Mouse (Mus musculus): ENCODE measurements around the gene Dleu7. TPM values are rescaled to one million over a fixed set of nuclear protein-coding genes. Genes with fewer than 3 reads are reported as not detected.

Gene Dleu7
- polyA plus RNA-seq, 1 experiment from 2014 or later, result 0.81 TPM

- Histone ChIP-seq H3K9ac (ENCODE audit: low read length) (no peak overlapping the region), H3K4me1 (ENCODE audit: control insufficient read depth, insufficient read depth, low read length) (peaks cover 15% of the 10 kb centered on the region), H3K27me3 (ENCODE audit: control insufficient read depth, insufficient read depth, low read length) (no peaks in the 10 kb centered on the region), H3K4me2 (ENCODE audit: low read depth, low read length) (no peak overlapping the region), H3K36me3 (ENCODE audit: control insufficient read depth, insufficient read depth) (no peaks in the 10 kb centered on the region), H3K27ac (ENCODE audit: low read length) (no peak overlapping the region), H3K9me3 (replicated peaks; ENCODE audit: control insufficient read depth, low read length) (no peaks in the 10 kb centered on the region), H3K4me3 (ENCODE audit: low read length) (no peak overlapping the region)
- ATAC-seq (replicated peaks; ENCODE audit: extremely low read depth, insufficient read depth, low FRiP score), result no peak
- WGBS, result 63% methylated on average over 5 of the region's 5 CpGs
Measured at GRCm38 (mm10) chr14:62256066-62256465, 36.8 kb downstream of the Dleu7 start.

- WGBS, result 69% methylated on average over 8 of the region's 8 CpGs
- Histone ChIP-seq H3K27me3 (ENCODE audit: control insufficient read depth, insufficient read depth, low read length) (no peaks in the 10 kb centered on the region), H3K9ac (ENCODE audit: low read length) (no peak overlapping the region), H3K4me1 (ENCODE audit: control insufficient read depth, insufficient read depth, low read length) (peaks cover 10% of the 10 kb centered on the region), H3K9me3 (replicated peaks; ENCODE audit: control insufficient read depth, low read length) (no peaks in the 10 kb centered on the region), H3K4me2 (ENCODE audit: low read depth, low read length) (no peak overlapping the region), H3K4me3 (ENCODE audit: low read length) (no peak overlapping the region), H3K36me3 (ENCODE audit: control insufficient read depth, insufficient read depth) (no peaks in the 10 kb centered on the region), H3K27ac (ENCODE audit: low read length) (no peak overlapping the region)
- no peak for ATAC-seq (replicated peaks; ENCODE audit: extremely low read depth, insufficient read depth, low FRiP score)
Measured at GRCm38 (mm10) chr14:62254371-62254770, 38.5 kb downstream of the Dleu7 start.

- Histone ChIP-seq H3K9ac (ENCODE audit: low read length) (no peak overlapping the region), H3K27me3 (ENCODE audit: control insufficient read depth, insufficient read depth, low read length) (no peaks in the 10 kb centered on the region), H3K4me1 (ENCODE audit: control insufficient read depth, insufficient read depth, low read length) (no peaks in the 10 kb centered on the region), H3K4me2 (ENCODE audit: low read depth, low read length) (no peak overlapping the region), H3K27ac (ENCODE audit: low read length) (no peak overlapping the region), H3K9me3 (replicated peaks; ENCODE audit: control insufficient read depth, low read length) (no peaks in the 10 kb centered on the region), H3K36me3 (ENCODE audit: control insufficient read depth, insufficient read depth) (no peaks in the 10 kb centered on the region), H3K4me3 (ENCODE audit: low read length) (no peak overlapping the region)
- 7% methylated on average over 4 of the region's 4 CpGs for WGBS
- no peak for ATAC-seq (replicated peaks; ENCODE audit: extremely low read depth, insufficient read depth, low FRiP score)
Measured at GRCm38 (mm10) chr14:62251999-62252398, 40.8 kb downstream of the Dleu7 start.

- no peak overlapping the region for H3K4me2 ChIP-seq (ENCODE audit: low read depth, low read length)
- H3K4me1 ChIP-seq (ENCODE audit: control insufficient read depth, insufficient read depth, low read length), result peaks cover 4% of the 10 kb centered on the region
- H3K4me3 ChIP-seq (ENCODE audit: low read length), result no peak overlapping the region
- no peaks in the 10 kb centered on the region for H3K36me3 ChIP-seq (ENCODE audit: control insufficient read depth, insufficient read depth)
- H3K9me3 ChIP-seq (replicated peaks; ENCODE audit: control insufficient read depth, low read length), result no peaks in the 10 kb centered on the region
- 77% methylated on average over 3 of the region's 3 CpGs for WGBS
- no peak for ATAC-seq (replicated peaks; ENCODE audit: extremely low read depth, insufficient read depth, low FRiP score)
- H3K27ac ChIP-seq (ENCODE audit: low read length), result no peak overlapping the region
- H3K9ac ChIP-seq (ENCODE audit: low read length), result no peak overlapping the region
- H3K27me3 ChIP-seq (ENCODE audit: control insufficient read depth, insufficient read depth, low read length), result no peaks in the 10 kb centered on the region
Measured at GRCm38 (mm10) chr14:62250046-62250445, 42.8 kb downstream of the Dleu7 start.

- no peak overlapping the region for H3K27ac ChIP-seq (ENCODE audit: low read length)
- no peak overlapping the region for H3K4me3 ChIP-seq (ENCODE audit: low read length)
- no peaks in the 10 kb centered on the region for H3K27me3 ChIP-seq (ENCODE audit: control insufficient read depth, insufficient read depth, low read length)
- H3K9ac ChIP-seq (ENCODE audit: low read length), result no peak overlapping the region
- no peak for ATAC-seq (replicated peaks; ENCODE audit: extremely low read depth, insufficient read depth, low FRiP score)
- H3K9me3 ChIP-seq (replicated peaks; ENCODE audit: control insufficient read depth, low read length), result no peaks in the 10 kb centered on the region
- no peaks in the 10 kb centered on the region for H3K36me3 ChIP-seq (ENCODE audit: control insufficient read depth, insufficient read depth)
- H3K4me2 ChIP-seq (ENCODE audit: low read depth, low read length), result no peak overlapping the region
- peaks cover 4% of the 10 kb centered on the region for H3K4me1 ChIP-seq (ENCODE audit: control insufficient read depth, insufficient read depth, low read length)
- WGBS, result 82% methylated on average over 2 of the region's 2 CpGs
Measured at GRCm38 (mm10) chr14:62249251-62249650, 43.6 kb downstream of the Dleu7 start.

GRCm38 (mm10) chr14:62248796-62249195 lies 44.1 kb downstream of the Dleu7 start:
- Histone ChIP-seq H3K27ac (ENCODE audit: low read length) (no peak overlapping the region), H3K36me3 (ENCODE audit: control insufficient read depth, insufficient read depth) (no peaks in the 10 kb centered on the region), H3K9me3 (replicated peaks; ENCODE audit: control insufficient read depth, low read length) (no peaks in the 10 kb centered on the region), H3K4me2 (ENCODE audit: low read depth, low read length) (no peak overlapping the region), H3K27me3 (ENCODE audit: control insufficient read depth, insufficient read depth, low read length) (no peaks in the 10 kb centered on the region), H3K4me1 (ENCODE audit: control insufficient read depth, insufficient read depth, low read length) (peaks cover 4% of the 10 kb centered on the region), H3K4me3 (ENCODE audit: low read length) (no peak overlapping the region), H3K9ac (ENCODE audit: low read length) (no peak overlapping the region)
- WGBS, result 77% methylated on average over 10 of the region's 10 CpGs
- no peak for ATAC-seq (replicated peaks; ENCODE audit: extremely low read depth, insufficient read depth, low FRiP score)

- Histone ChIP-seq H3K27ac (ENCODE audit: low read length) (no peak overlapping the region), H3K4me2 (ENCODE audit: low read depth, low read length) (no peak overlapping the region), H3K4me3 (ENCODE audit: low read length) (no peak overlapping the region), H3K36me3 (ENCODE audit: control insufficient read depth, insufficient read depth) (no peaks in the 10 kb centered on the region), H3K9ac (ENCODE audit: low read length) (no peak overlapping the region), H3K4me1 (ENCODE audit: control insufficient read depth, insufficient read depth, low read length) (peaks cover 4% of the 10 kb centered on the region), H3K9me3 (replicated peaks; ENCODE audit: control insufficient read depth, low read length) (no peaks in the 10 kb centered on the region), H3K27me3 (ENCODE audit: control insufficient read depth, insufficient read depth, low read length) (no peaks in the 10 kb centered on the region)
- no peak for ATAC-seq (replicated peaks; ENCODE audit: extremely low read depth, insufficient read depth, low FRiP score)
- WGBS, result 88% methylated on average over 7 of the region's 7 CpGs
Measured at GRCm38 (mm10) chr14:62248345-62248744, 44.5 kb downstream of the Dleu7 start.

- H3K36me3 ChIP-seq (ENCODE audit: control insufficient read depth, insufficient read depth), result no peaks in the 10 kb centered on the region
- no peaks in the 10 kb centered on the region for H3K27me3 ChIP-seq (ENCODE audit: control insufficient read depth, insufficient read depth, low read length)
- H3K9ac ChIP-seq (ENCODE audit: low read length), result no peak overlapping the region
- no peak overlapping the region for H3K4me2 ChIP-seq (ENCODE audit: low read depth, low read length)
- H3K9me3 ChIP-seq (replicated peaks; ENCODE audit: control insufficient read depth, low read length), result no peaks in the 10 kb centered on the region
- peaks cover 4% of the 10 kb centered on the region for H3K4me1 ChIP-seq (ENCODE audit: control insufficient read depth, insufficient read depth, low read length)
- H3K4me3 ChIP-seq (ENCODE audit: low read length), result no peak overlapping the region
- no peak overlapping the region for H3K27ac ChIP-seq (ENCODE audit: low read length)
- 28% methylated on average over 4 of the region's 4 CpGs for WGBS
- no peak for ATAC-seq (replicated peaks; ENCODE audit: extremely low read depth, insufficient read depth, low FRiP score)
Measured at GRCm38 (mm10) chr14:62245557-62245956, 47.3 kb downstream of the Dleu7 start.

GRCm38 (mm10) chr14:62243530-62243929 lies 49.3 kb downstream of the Dleu7 start:
- Histone ChIP-seq H3K4me1 (ENCODE audit: control insufficient read depth, insufficient read depth, low read length) (peaks cover 4% of the 10 kb centered on the region), H3K9ac (ENCODE audit: low read length) (no peak overlapping the region), H3K9me3 (replicated peaks; ENCODE audit: control insufficient read depth, low read length) (no peaks in the 10 kb centered on the region), H3K4me3 (ENCODE audit: low read length) (no peak overlapping the region), H3K27ac (ENCODE audit: low read length) (no peak overlapping the region), H3K36me3 (ENCODE audit: control insufficient read depth, insufficient read depth) (no peaks in the 10 kb centered on the region), H3K4me2 (ENCODE audit: low read depth, low read length) (no peak overlapping the region), H3K27me3 (ENCODE audit: control insufficient read depth, insufficient read depth, low read length) (no peaks in the 10 kb centered on the region)
- WGBS, result 31% methylated on average over 2 of the region's 2 CpGs
- ATAC-seq (replicated peaks; ENCODE audit: extremely low read depth, insufficient read depth, low FRiP score), result no peak

GRCm38 (mm10) chr14:62235969-62236368 lies 56.9 kb downstream of the Dleu7 start:
- Histone ChIP-seq H3K4me2 (ENCODE audit: low read depth, low read length) (no peak overlapping the region), H3K4me1 (ENCODE audit: control insufficient read depth, insufficient read depth, low read length) (no peaks in the 10 kb centered on the region), H3K4me3 (ENCODE audit: low read length) (no peak overlapping the region), H3K36me3 (ENCODE audit: control insufficient read depth, insufficient read depth) (no peaks in the 10 kb centered on the region), H3K9ac (ENCODE audit: low read length) (no peak overlapping the region), H3K9me3 (replicated peaks; ENCODE audit: control insufficient read depth, low read length) (no peaks in the 10 kb centered on the region), H3K27ac (ENCODE audit: low read length) (no peak overlapping the region), H3K27me3 (ENCODE audit: control insufficient read depth, insufficient read depth, low read length) (no peaks in the 10 kb centered on the region)
- WGBS, result 38% methylated on average over 7 of the region's 7 CpGs
- ATAC-seq (replicated peaks; ENCODE audit: extremely low read depth, insufficient read depth, low FRiP score), result no peak
